Mouse (Mus musculus) WW6 (cell line): ENCODE measurements around the gene Spata6.

ENCODE experiments used
- DNase-seq: peaks from one replicate; pipeline ENCODE4 v3.0.0-alpha.2; 2013; ENCODE audit warnings: low read depth, low spot score

The Spata6 gene

DNA sequence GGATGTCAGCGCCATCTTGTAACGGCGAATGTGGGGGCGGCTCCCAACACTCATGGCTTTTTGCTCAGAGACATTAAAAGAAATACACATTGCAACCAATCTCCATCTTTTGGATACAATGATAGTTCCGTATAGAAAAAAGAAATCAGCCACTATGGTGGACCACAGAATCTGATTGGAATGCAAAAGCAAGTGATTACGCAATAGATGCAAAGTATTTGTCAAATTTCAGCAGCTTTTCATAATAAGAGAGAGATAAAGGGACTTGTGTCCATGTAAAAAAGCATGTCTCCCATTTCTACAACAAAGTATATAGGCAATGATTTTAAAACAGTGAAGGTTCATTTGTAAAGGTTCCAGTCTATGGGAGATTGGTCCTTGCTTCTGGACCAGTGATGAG, 119.1 kb downstream of the Spata6 start:
- no peak for DNase-seq

GRCm38 (mm10) chr4:111852626-111853025, 132.8 kb downstream of the Spata6 start:
- DNase-seq = no peak

GRCm38 (mm10) chr4:111866701-111867100, 146.9 kb downstream of the Spata6 start:
- no peak for DNase-seq

DNA sequence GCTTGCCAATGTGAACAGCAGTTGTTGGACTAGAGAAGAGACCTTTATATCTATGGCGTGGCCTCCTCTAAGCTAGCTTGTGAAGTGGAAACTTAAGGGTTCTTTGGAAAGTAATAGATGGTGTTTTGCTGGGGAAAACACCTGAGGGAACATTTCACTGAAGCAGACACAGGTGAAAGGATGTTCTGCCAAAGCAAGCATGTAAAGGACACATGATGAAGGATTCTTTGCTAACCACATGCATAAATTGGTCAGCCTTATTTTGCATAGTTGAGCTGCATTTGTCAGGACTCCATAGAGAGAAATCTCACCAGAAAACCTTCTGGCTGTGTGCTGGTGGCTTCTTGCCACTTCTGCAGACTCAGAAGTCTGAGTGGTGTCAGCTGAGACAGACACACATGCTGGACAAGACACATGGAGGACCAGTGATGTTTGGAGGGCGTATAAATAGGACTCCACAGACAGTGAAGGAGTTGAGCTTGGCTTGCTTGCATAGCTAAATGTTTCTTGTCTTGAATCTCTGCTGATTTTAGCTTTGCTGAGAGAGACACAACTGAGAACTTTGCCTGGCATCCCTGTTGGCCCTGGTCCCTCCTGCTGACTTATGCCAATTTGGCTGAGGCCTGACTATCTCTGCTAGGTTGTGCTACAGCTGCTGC, 148.1 kb downstream of the Spata6 start:
- DNase-seq = no peak
